ENCODE assay signal across 23 mouse cellular contexts in the genomic region with DNA sequence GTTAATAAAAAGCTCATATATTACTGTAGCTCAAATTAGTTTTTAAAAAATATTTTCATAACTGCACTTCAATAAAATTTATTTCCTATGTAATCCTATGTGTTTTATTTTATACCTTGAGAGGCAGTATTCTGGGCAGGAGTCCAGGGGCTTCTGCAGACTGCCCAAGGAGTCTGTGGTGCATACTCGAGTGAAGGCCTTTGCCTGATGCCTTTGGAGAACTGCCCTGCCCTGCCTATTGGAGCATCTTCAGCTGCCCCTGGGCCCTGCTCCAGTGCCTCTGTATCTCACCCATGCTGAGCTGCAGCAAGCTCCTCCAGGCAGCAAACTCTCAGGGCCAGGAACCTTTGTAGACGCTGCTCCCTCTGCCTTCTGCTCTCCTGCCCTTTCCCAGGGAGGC.
"Had no signal": no experiment of that assay in that cellular context is flagged by ENCODE, and none has a peak within 500 bp of the region (broad histone marks: within the 10 kb centered on the region; RNA-seq: fewer than 3 reads in every experiment).

No protein-coding gene starts in this region.

- DNase-seq: gastrocnemius, postnatal 14 days; gastrocnemius, postnatal 36 days; heart, adult 18-20 months; heart, postnatal 10 days; kidney, adult 11 months; kidney, adult 2 months; kidney, adult 9 months; kidney, postnatal 14 days; kidney, postnatal 36 days; layer of hippocampus, adult 9-11 months; layer of hippocampus, postnatal 36 days had no signal

- H3K27me3 ChIP-seq: hindbrain, embryonic 13.5 days; hindbrain, embryonic 15.5 days; kidney, embryonic 15.5 days; liver, embryonic 12.5 days had no signal

- H3K9me3 ChIP-seq: heart, embryonic 10.5 days; heart, embryonic 12.5 days; hindbrain, embryonic 13.5 days; hindbrain, embryonic 15.5 days; kidney, embryonic 15.5 days; limb, embryonic 12.5 days; limb, embryonic 15.5 days; liver, embryonic 12.5 days had no signal

- H3K27ac ChIP-seq: heart, embryonic 10.5 days; hindbrain, embryonic 13.5 days; hindbrain, embryonic 15.5 days; hindbrain, postnatal 0 days; kidney, embryonic 15.5 days; kidney, postnatal 0 days; limb, embryonic 12.5 days; limb, embryonic 15.5 days; liver, embryonic 12.5 days; liver, embryonic 14.5 days had no signal

- H3K36me3 ChIP-seq: heart, embryonic 10.5 days; heart, embryonic 12.5 days; hindbrain, embryonic 13.5 days; hindbrain, embryonic 15.5 days; kidney, embryonic 15.5 days; limb, embryonic 12.5 days; limb, embryonic 15.5 days; liver, embryonic 12.5 days had no signal

- H3K4me1 ChIP-seq: heart, embryonic 10.5 days; heart, embryonic 12.5 days; kidney, embryonic 15.5 days; limb, embryonic 12.5 days; limb, embryonic 15.5 days; liver, embryonic 12.5 days had no signal

- H3K4me3 ChIP-seq: heart, embryonic 10.5 days; heart, embryonic 12.5 days; hindbrain, embryonic 13.5 days; hindbrain, embryonic 15.5 days; kidney, embryonic 15.5 days; limb, embryonic 12.5 days; limb, embryonic 15.5 days; liver, embryonic 12.5 days had no signal

- H3K9ac ChIP-seq: heart, embryonic 12.5 days; hindbrain, embryonic 13.5 days; hindbrain, embryonic 15.5 days; kidney, embryonic 15.5 days; limb, embryonic 12.5 days; limb, embryonic 15.5 days; liver, embryonic 12.5 days; liver, embryonic 14.5 days had no signal

- H3K4me2 ChIP-seq: heart, embryonic 12.5 days; hindbrain, embryonic 13.5 days; hindbrain, embryonic 15.5 days; kidney, embryonic 15.5 days; limb, embryonic 12.5 days; limb, embryonic 15.5 days; liver, embryonic 12.5 days had no signal

- ATAC-seq: hindbrain, postnatal 0 days; intestine, embryonic 16.5 days; liver, embryonic 12.5 days had no signal
